Mouse (Mus musculus) lung, postnatal 0 days (tissue): ENCODE measurements around the gene Rdh16f1. TPM values are rescaled to one million over a fixed set of nuclear protein-coding genes. Genes with fewer than 3 reads are reported as not detected.
"Not testable (repeated sequence)": the region's sequence is repeated elsewhere in the genome, so short reads cannot be mapped to it uniquely, and the experiment has no call there.

ENCODE experiments used
- ATAC-seq: fragments of 200-750 bp; cut with Nextera tagmentation; 2 replicates; pipeline ENCODE4 v1.8.0; 2017; ENCODE audit warnings: moderate library complexity
- DNase-seq: peaks from one replicate; pipeline ENCODE4 v3.0.0-alpha.2; 2016; ENCODE audit warnings: low spot score
- H3K27ac ChIP-seq: fragments of 300-500 bp; sonication (generic); 2 replicates; pipeline ENCODE4 v1.5.1; 2014; ENCODE audit warnings: antibody characterized with exemption, mild to moderate bottlenecking, low read length, mixed read lengths
- H3K27me3 ChIP-seq: fragments of 300-500 bp; sonication (generic); replicated peaks from 2 replicates; pipeline ENCODE4 v1.6.1; 2014; ENCODE audit warnings: low read length, mixed read lengths; ENCODE audit not compliant: insufficient read depth
- H3K36me3 ChIP-seq: fragments of 300-500 bp; sonication (generic); 2 replicates; pipeline ENCODE4 v1.6.1; 2014; ENCODE audit warnings: low read length, mixed read lengths; ENCODE audit not compliant: insufficient read depth
- H3K4me1 ChIP-seq: fragments of 300-500 bp; sonication (generic); 2 replicates; pipeline ENCODE4 v1.6.1; 2014; ENCODE audit warnings: antibody characterized with exemption, low read depth, low read length, mixed read lengths; ENCODE audit not compliant: insufficient read depth
- H3K4me2 ChIP-seq: fragments of 300-500 bp; sonication (generic); replicated peaks from 2 replicates; pipeline ENCODE4 v1.6.1; 2014; ENCODE audit warnings: low read depth, mild to moderate bottlenecking, low read length, moderate library complexity, mixed read lengths
- H3K4me3 ChIP-seq: fragments of 300-500 bp; sonication (generic); 2 replicates; pipeline ENCODE4 v1.5.1; 2014; ENCODE audit warnings: low read depth, low read length
- H3K9ac ChIP-seq: fragments of 300-500 bp; sonication (generic); replicated peaks from 2 replicates; pipeline ENCODE4 v1.6.1; 2014; ENCODE audit warnings: low read depth, mild to moderate bottlenecking
- H3K9me3 ChIP-seq: fragments of 300-500 bp; sonication (generic); 2 replicates; pipeline ENCODE4 v1.6.1; 2016; ENCODE audit warnings: low read length, mixed read lengths
- CTCF ChIP-seq: IDR thresholded peaks from 2 replicates; pipeline ENCODE4 v1.5.1; 2016; ENCODE audit warnings: antibody characterized with exemption, mild to moderate bottlenecking
- EP300 ChIP-seq: IDR thresholded peaks from 2 replicates; pipeline ENCODE4 v1.6.1; 2016; ENCODE audit warnings: antibody characterized with exemption, mild to moderate bottlenecking, control low read depth
- WGBS: fragments of 180-500 bp; shearing (Covaris S2); extraction: QIAGEN DNeasy Blood & Tissue Kit; methylation state at CpG from one replicate; pipeline ENCODE4 v1.1.7; 2014; 5-methylcytosine and 5-hydroxymethylcytosine counted together
- polyA plus RNA-seq: library from polyadenylated mRNA; unstranded; fragments of >200 nt; fragmentation: Nextera tagmentation; extraction: Ambion mirVana; gene quantifications from 2 replicates; pipeline ENCODE4 v1.2.1, GENCODE M21; 2015

Gene Rdh16f1
- polyA plus RNA-seq, 1 experiment from 2014 or later: 0.47 TPM

- Histone ChIP-seq H3K27me3 (no peaks in the 10 kb centered on the region), H3K4me3 (no peak overlapping the region), H3K27ac (no peak overlapping the region), H3K4me2 (no peak overlapping the region), H3K9me3 (no peaks in the 10 kb centered on the region), H3K4me1 (no peaks in the 10 kb centered on the region), H3K9ac (no peak overlapping the region), H3K36me3 (no peaks in the 10 kb centered on the region)
- 59% methylated on average over 7 of the region's 7 CpGs for WGBS
- ATAC-seq: no peak
- no peak for DNase-seq
- TF ChIP-seq CTCF (no peak), EP300 (no peak)
Observed at GRCm38 (mm10) chr10:127804416-127804815, 44.8 kb downstream of the Rdh16f1 start.

GRCm38 (mm10) chr10:127815888-127816287 is 56.3 kb downstream of the Rdh16f1 start:
- DNase-seq (no peak), ATAC-seq (no peak)
- H3K9ac ChIP-seq: no peak overlapping the region
- H3K27ac ChIP-seq: no peak overlapping the region
- H3K27me3 ChIP-seq: no peaks in the 10 kb centered on the region
- H3K9me3 ChIP-seq: no peaks in the 10 kb centered on the region
- no peaks in the 10 kb centered on the region for H3K36me3 ChIP-seq
- TF ChIP-seq EP300 (no peak), CTCF (no peak)
- no peaks in the 10 kb centered on the region for H3K4me1 ChIP-seq
- no peak overlapping the region for H3K4me3 ChIP-seq
- H3K4me2 ChIP-seq: no peak overlapping the region

GRCm38 (mm10) chr10:127817268-127817910 is 57.8 kb downstream of the Rdh16f1 start:
- H3K27me3 ChIP-seq, ATAC-seq, H3K9me3 ChIP-seq, H3K4me2 ChIP-seq, H3K9ac ChIP-seq, H3K4me1 ChIP-seq, H3K36me3 ChIP-seq, H3K4me3 ChIP-seq, H3K27ac ChIP-seq, DNase-seq: not testable (repeated sequence)
- WGBS: 72% methylated on average over 4 of the region's 4 CpGs

GRCm38 (mm10) chr10:127821806-127822205 is 62.2 kb downstream of the Rdh16f1 start:
- H3K9ac ChIP-seq, H3K36me3 ChIP-seq, H3K4me1 ChIP-seq, H3K27ac ChIP-seq, H3K4me3 ChIP-seq, H3K9me3 ChIP-seq, ATAC-seq, DNase-seq, H3K27me3 ChIP-seq, H3K4me2 ChIP-seq: not testable (repeated sequence)
- 73% methylated on average over 2 of the region's 2 CpGs for WGBS

GRCm38 (mm10) chr10:127825386-127825785 is 65.8 kb downstream of the Rdh16f1 start:
- Histone ChIP-seq H3K36me3 (no peaks in the 10 kb centered on the region), H3K4me2 (no peak overlapping the region), H3K9me3 (no peaks in the 10 kb centered on the region), H3K4me3 (no peak overlapping the region), H3K9ac (no peak overlapping the region), H3K27ac (no peak overlapping the region), H3K27me3 (no peaks in the 10 kb centered on the region), H3K4me1 (no peaks in the 10 kb centered on the region)
- TF ChIP-seq CTCF (peak; percentile 65), EP300 (no peak)
- ATAC-seq: no peak
- DNase-seq: peak; percentile 7
- 71% methylated on average over 6 of the region's 6 CpGs for WGBS

DNA sequence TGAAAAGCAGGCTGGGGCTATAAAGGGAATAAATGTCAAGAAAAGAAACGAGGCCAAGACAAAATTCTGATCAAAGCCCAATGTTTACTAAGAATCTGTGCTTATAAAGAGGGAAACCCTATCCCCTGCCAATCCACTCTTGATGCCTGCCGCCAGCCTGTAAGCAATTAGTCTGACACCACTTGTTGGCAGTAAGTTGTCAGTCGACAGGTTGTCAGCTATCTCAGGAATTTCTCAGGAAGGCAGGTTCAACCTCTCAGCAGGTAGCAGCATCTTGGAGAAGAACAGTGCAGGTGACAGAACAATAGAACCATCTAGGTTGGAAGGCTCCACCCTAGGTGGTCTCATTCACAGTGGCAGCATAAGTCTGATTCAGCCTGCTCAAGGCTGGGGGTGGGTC is 69.5 kb downstream of the Rdh16f1 start:
- ATAC-seq: no peak
- H3K27me3 ChIP-seq: no peaks in the 10 kb centered on the region

DNA sequence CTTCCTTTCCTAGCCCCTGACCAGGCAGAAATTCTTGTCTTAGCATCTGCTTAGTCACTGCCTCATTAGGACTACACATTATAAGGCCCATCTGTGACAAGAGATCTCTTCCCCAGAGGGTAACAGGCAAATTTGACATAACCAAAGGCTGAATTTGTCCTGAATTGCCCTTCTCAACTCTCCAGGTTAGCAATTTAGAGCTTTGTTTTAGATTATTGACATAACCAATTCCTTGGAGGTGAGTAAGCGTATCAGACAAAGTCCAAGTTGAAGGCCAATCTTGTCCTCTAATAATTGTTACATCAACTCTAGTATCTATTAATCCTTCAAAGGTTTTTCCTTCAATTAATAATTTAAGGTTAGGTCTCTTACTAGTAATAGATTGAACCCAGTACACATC is 74.6 kb downstream of the Rdh16f1 start:
- H3K27ac ChIP-seq, H3K9ac ChIP-seq, H3K4me3 ChIP-seq, DNase-seq, H3K4me1 ChIP-seq, H3K36me3 ChIP-seq, H3K9me3 ChIP-seq, H3K4me2 ChIP-seq, H3K27me3 ChIP-seq, ATAC-seq: not testable (repeated sequence)
- WGBS: 85% methylated on average over 1 of the region's 1 CpGs

More for the DNA sequence above, 69.5 kb downstream of the Rdh16f1 start:
- TF ChIP-seq CTCF (no peak), EP300 (no peak)
- Histone ChIP-seq H3K4me2 (no peak overlapping the region), H3K9me3 (no peaks in the 10 kb centered on the region), H3K27ac (no peak overlapping the region), H3K4me1 (no peaks in the 10 kb centered on the region), H3K36me3 (no peaks in the 10 kb centered on the region), H3K4me3 (no peak overlapping the region), H3K9ac (no peak overlapping the region)
- DNase-seq: no peak
- 54% methylated on average over 3 of the region's 3 CpGs for WGBS
